Mouse (Mus musculus) adrenal gland, postnatal 14 days (tissue): ENCODE measurements around the gene Itgb3. TPM values are rescaled to one million over a fixed set of nuclear protein-coding genes. Genes with fewer than 3 reads are reported as not detected.
A peak's percentile ranks its signal among the peaks of the same experiment; 100 is the strongest.

ENCODE experiments used
- DNase-seq: peaks from one replicate; pipeline ENCODE4 v3.0.0; 2021; ENCODE audit warnings: mixed read lengths
- total RNA-seq: library from RNA; stranded (reverse); gene quantifications from 2 replicates; pipeline ENCODE4 v1.2.3, GENCODE M21; 2021

Gene Itgb3
- total RNA-seq, 1 experiment from 2014 or later, result 12.5 TPM

- DNase-seq, result no peak
Measured at GRCm38 (mm10) chr11:104661531-104662205, 53.9 kb downstream of the Itgb3 start.

GRCm38 (mm10) chr11:104662573-104662972 lies 54.8 kb downstream of the Itgb3 start:
- DNase-seq, result no peak

DNA sequence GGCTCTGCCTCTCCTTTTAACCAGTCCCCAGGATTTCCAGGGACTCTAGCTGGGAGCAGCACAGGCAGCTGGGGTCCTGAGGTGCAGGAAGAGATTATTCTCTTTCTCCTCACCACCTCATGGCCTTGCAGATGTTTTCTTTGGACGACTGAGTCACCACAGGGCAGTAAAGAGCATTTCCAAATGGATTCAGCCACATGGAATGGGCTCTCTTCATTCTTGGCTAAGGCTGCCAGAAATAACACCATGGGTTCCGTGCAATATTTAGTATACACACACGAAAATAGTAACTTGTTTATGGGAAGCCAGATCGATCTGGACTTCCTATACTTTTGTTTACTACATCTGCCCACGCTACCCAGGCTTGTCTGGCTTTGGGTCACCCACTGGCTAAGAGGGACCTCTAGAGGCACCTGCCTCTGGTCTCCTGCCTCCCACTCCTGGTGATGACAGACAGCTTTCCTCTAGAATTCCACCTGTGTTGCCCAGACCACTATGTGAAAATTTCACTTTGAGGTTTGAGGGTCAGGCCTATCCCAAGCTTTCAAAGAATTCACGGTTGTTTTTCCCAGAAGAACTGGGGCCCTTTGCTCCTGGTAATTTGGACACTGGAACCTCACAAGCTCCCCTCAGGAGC lies 55.6 kb downstream of the Itgb3 start:
- no peak for DNase-seq

GRCm38 (mm10) chr11:104663878-104664261 lies 56.1 kb downstream of the Itgb3 start:
- no peak for DNase-seq

DNA sequence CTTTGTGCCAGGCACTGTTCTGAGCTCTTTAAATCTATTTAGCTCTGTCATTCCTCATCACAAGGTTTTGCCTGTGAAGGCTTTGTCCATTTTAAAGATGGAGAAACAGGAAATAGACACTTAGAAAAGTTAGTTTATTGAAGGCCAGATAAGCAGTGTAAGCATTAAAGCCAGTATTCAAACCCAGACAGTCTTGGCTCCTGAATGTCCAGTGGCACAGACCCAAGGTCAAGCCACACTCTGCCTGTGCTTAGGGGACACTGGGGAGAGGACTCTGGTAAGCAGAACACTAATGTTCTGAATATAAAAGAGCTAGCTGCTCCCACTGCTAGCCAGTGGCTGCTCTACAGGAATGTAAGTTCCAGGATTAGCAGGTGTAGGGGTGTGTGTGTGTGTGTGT lies 56.6 kb downstream of the Itgb3 start:
- no peak for DNase-seq

DNA sequence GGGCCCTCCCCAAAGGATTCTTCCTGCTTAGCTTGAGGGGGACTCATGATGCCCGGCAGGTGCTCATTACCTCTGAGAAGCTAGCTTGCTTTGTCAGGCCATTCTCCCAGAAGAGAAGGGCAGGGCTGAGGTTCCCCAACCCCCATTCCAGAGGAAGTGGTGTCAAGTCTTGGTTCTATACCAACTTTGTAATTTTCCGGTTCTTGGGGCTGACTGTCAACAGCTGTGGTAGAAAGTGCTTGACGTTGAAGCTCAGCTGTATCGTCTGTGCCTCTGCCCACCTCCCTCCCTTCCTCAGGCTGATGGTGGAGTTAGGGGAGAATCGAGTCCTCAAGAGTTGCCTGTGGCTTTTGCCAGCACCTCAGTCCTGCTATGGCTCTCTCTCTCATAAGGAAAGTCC lies 59.6 kb downstream of the Itgb3 start:
- no peak for DNase-seq

GRCm38 (mm10) chr11:104673412-104673811 lies 65.6 kb downstream of the Itgb3 start:
- no peak for DNase-seq

DNA sequence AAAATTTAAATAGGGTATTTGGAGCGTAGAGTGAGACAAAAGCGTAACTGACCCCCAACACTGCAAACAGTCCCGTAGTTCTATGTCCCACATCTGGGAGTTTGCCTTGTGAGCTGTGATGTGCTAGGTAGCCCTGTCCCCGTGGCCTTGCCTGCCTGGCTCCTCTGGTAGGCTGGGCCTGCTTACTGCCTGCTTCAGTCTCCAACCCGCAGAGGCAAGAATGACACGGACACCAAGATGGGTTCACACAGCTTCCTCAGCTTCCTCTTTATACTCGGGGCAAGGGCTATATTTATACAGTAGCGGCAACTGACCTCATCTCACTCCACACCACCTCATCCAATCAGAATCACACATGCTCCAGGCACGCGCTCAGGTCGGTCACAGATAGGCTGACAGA lies 67.0 kb downstream of the Itgb3 start:
- DNase-seq, result no peak

- DNase-seq, result peak; percentile 43
Measured at GRCm38 (mm10) chr11:104685548-104685947, 77.7 kb downstream of the Itgb3 start, which contains the start of gene Gm11639. Gene Gm11639, plus strand, starts transcription at chr11:104685707.

DNA sequence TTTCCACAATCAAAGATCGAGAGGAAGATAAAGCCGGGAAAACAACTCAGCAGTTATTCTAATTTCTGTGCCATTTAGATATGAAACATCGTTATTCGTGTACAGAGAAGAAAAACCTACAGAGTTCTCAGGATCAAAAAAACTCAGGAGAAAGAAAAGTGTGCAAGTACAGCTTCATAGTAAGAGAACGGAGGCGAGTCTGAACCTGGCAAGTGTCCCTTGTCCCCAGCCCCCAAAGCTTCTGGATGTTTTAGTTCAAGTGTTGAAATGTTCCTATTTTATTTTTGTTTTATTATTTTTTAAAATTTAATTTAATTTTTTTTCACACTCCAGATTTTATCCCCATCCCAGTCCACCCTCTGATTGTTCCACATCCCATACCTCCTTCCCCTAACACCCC lies 85.4 kb downstream of the Itgb3 start:
- no peak for DNase-seq

GRCm38 (mm10) chr11:104704097-104704496 lies 96.3 kb downstream of the Itgb3 start:
- no peak for DNase-seq

DNA sequence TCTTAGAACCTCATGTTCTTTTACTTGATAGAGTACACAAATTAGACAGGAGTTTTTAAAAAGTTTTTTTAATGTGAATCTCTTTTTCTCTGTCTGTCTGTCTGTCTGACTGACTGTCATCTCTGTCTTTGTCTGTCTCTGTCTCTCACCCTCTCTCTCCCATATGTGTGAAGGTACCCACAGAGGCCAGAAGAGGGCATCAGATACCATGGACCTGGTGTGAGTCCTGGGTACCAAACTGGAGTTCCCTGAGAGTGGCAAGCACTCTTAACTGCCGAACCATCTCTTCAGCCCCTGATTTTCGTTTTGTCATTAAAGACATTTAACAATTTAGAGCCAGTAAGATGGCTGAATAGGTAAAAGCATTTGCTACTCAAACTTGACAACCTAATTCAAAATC lies 99.3 kb downstream of the Itgb3 start:
- DNase-seq, result no peak

Other genes with a start within 250 kb of the Itgb3 start
- gene Kansl1, start 139.1 kb upstream of the Itgb3 start, total RNA-seq, result 49.7 and 53.7 TPM in 2 replicates
- gene Cdc27, start 57.4 kb upstream of the Itgb3 start, total RNA-seq, result 59.1 and 61.0 TPM in 2 replicates
- 2.3 and 4.3 TPM in 2 replicates for gene Myl4, start 57.3 kb upstream of the Itgb3 start, total RNA-seq
- gene Gm11639, start 77.7 kb downstream of the Itgb3 start, total RNA-seq, result 0.08 and 0.11 TPM in 2 replicates